Mouse (Mus musculus): Measurements from ENCODE around the gene H2-Oa.

H2-Oa gene

GRCm38 (mm10) chr17:34122188-34122984 is 30.2 kb downstream of the H2-Oa start, which contains the start of gene Brd2:
TSS of gene Brd2 (minus strand) at chr17:34122634.
- peak; percentile 98 to 99 for DNase-seq

GRCm38 (mm10) chr17:34123111-34123510 is 31.0 kb downstream of the H2-Oa start:
- no peak for DNase-seq

GRCm38 (mm10) chr17:34123518-34123917 is 31.4 kb downstream of the H2-Oa start:
- DNase-seq, result peak; percentile 51 to 53

GRCm38 (mm10) chr17:34124649-34125048 is 32.5 kb downstream of the H2-Oa start:
- peak in 1 of 2 experiments; percentile 46 for DNase-seq

- DNase-seq, result no peak
Measured at GRCm38 (mm10) chr17:34126826-34127420, 34.8 kb downstream of the H2-Oa start.

- peak; percentile 65 to 71 for DNase-seq
Measured at GRCm38 (mm10) chr17:34127475-34127874, 35.3 kb downstream of the H2-Oa start.

- DNase-seq, result no peak
Measured at GRCm38 (mm10) chr17:34128264-34128937, 36.3 kb downstream of the H2-Oa start.

GRCm38 (mm10) chr17:34128944-34129791 is 37.0 kb downstream of the H2-Oa start:
- no peak for DNase-seq

GRCm38 (mm10) chr17:34130073-34130947 is 38.2 kb downstream of the H2-Oa start:
- DNase-seq, result no peak

- DNase-seq, result no peak
Measured at GRCm38 (mm10) chr17:34131911-34132310, 39.8 kb downstream of the H2-Oa start.

- peak in 1 of 2 experiments; percentile 50 for DNase-seq
Measured at GRCm38 (mm10) chr17:34133289-34133688, 41.1 kb downstream of the H2-Oa start.

GRCm38 (mm10) chr17:34134451-34134850 is 42.3 kb downstream of the H2-Oa start:
- DNase-seq, result no peak

- DNase-seq, result peak; percentile 97 to 99
Measured at GRCm38 (mm10) chr17:34135297-34136224, 43.4 kb downstream of the H2-Oa start.

- no peak for DNase-seq
Measured at GRCm38 (mm10) chr17:34137601-34138000, 45.5 kb downstream of the H2-Oa start.

- no peak for DNase-seq
Measured at GRCm38 (mm10) chr17:34138655-34139054, 46.5 kb downstream of the H2-Oa start.

- DNase-seq, result peak; percentile 58 to 71
Measured at GRCm38 (mm10) chr17:34139416-34139815, 47.3 kb downstream of the H2-Oa start.

GRCm38 (mm10) chr17:34140240-34140639 is 48.1 kb downstream of the H2-Oa start:
- DNase-seq, result no peak

- no peak for DNase-seq
Measured at GRCm38 (mm10) chr17:34141448-34141847, 49.3 kb downstream of the H2-Oa start.

GRCm38 (mm10) chr17:34142456-34143010 is 50.4 kb downstream of the H2-Oa start:
- DNase-seq, result no peak

GRCm38 (mm10) chr17:34143033-34143432 is 50.9 kb downstream of the H2-Oa start, which contains the start of gene H2-DMb2:
TSS of gene H2-DMb2 (plus strand) at chr17:34143307.
- DNase-seq, result peak; percentile 83 to 88

Measured in lung, postnatal 4 days (tissue).